Mouse (Mus musculus): ENCODE results near the gene Epn1. TPM values are rescaled to one million over a fixed set of nuclear protein-coding genes. Genes with fewer than 3 reads are reported as not detected.

Gene Epn1
- polyA plus RNA-seq, 1 experiment, result 151 TPM

- DNase-seq, result no peak
- H3K4me3 ChIP-seq (replicated peaks; ENCODE audit: extremely low read depth, low read depth, low read length), result no peak overlapping the region
- peaks cover 4% of the 10 kb centered on the region; the same call in 1 of the 2 replicates for H3K4me1 ChIP-seq (ENCODE audit: control insufficient read depth, insufficient read depth, low read length)
- WGBS, result 4% methylated on average over 55 of the region's 55 CpGs
- TF ChIP-seq CTCF (IDR thresholded peaks at IDR 0.05; ENCODE audit: insufficient read depth, low read length) (no peak), POLR2A (IDR thresholded peaks at IDR 0.05; ENCODE audit: borderline replicate concordance, extremely low read depth, low read depth, low read length) (no peak)
Measured at GRCm38 (mm10) chr7:5056651-5057263, 23.3 kb upstream of the Epn1 start.

- TF ChIP-seq CTCF (IDR thresholded peaks at IDR 0.05; ENCODE audit: insufficient read depth, low read length) (no peak), POLR2A (IDR thresholded peaks at IDR 0.05; ENCODE audit: borderline replicate concordance, extremely low read depth, low read depth, low read length) (no peak)
- Histone ChIP-seq H3K4me3 (replicated peaks; ENCODE audit: extremely low read depth, low read depth, low read length) (no peak overlapping the region), H3K4me1 (ENCODE audit: control insufficient read depth, insufficient read depth, low read length) (peaks cover 4% of the 10 kb centered on the region; the same call in 1 of the 2 replicates)
- no peak for DNase-seq
- 40% methylated on average over 8 of the region's 8 CpGs for WGBS
Measured at GRCm38 (mm10) chr7:5057381-5057780, 22.7 kb upstream of the Epn1 start.

DNA sequence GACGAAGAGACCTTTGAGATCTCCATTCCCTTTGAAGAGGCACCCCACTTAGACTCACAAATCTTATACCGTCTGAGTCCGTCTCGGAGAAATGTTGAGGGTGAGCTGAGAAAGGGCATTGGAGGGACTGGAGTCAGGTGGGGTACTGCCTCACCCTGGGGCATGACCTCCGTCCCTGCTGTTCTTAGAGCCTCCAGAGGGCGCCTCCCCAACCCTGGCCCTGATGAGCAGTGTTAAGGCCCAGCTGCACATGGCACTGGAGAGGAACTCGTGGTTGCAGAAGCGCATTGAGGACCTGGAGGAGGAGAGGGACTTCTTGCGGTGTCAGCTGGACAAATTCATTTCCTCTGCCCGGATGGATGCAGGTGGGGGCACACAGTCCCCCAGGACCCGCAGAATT, 22.2 kb upstream of the Epn1 start:
- no peak for DNase-seq
- WGBS, result 36% methylated on average over 11 of the region's 11 CpGs
- TF ChIP-seq CTCF (IDR thresholded peaks at IDR 0.05; ENCODE audit: insufficient read depth, low read length) (no peak), POLR2A (IDR thresholded peaks at IDR 0.05; ENCODE audit: borderline replicate concordance, extremely low read depth, low read depth, low read length) (no peak)
- H3K4me3 ChIP-seq (replicated peaks; ENCODE audit: extremely low read depth, low read depth, low read length), result no peak overlapping the region
- peaks cover 4% of the 10 kb centered on the region; the same call in 1 of the 2 replicates for H3K4me1 ChIP-seq (ENCODE audit: control insufficient read depth, insufficient read depth, low read length)

GRCm38 (mm10) chr7:5058631-5059030, 21.4 kb upstream of the Epn1 start:
- no peak for TF ChIP-seq POLR2A (IDR thresholded peaks at IDR 0.05; ENCODE audit: borderline replicate concordance, extremely low read depth, low read depth, low read length)
- no peak for TF ChIP-seq CTCF (IDR thresholded peaks at IDR 0.05; ENCODE audit: insufficient read depth, low read length)
- WGBS, result 97% methylated on average over 1 of the region's 1 CpGs
- Histone ChIP-seq H3K4me3 (replicated peaks; ENCODE audit: extremely low read depth, low read depth, low read length) (no peak overlapping the region), H3K4me1 (ENCODE audit: control insufficient read depth, insufficient read depth, low read length) (peaks cover 4% of the 10 kb centered on the region)
- no peak for DNase-seq

DNA sequence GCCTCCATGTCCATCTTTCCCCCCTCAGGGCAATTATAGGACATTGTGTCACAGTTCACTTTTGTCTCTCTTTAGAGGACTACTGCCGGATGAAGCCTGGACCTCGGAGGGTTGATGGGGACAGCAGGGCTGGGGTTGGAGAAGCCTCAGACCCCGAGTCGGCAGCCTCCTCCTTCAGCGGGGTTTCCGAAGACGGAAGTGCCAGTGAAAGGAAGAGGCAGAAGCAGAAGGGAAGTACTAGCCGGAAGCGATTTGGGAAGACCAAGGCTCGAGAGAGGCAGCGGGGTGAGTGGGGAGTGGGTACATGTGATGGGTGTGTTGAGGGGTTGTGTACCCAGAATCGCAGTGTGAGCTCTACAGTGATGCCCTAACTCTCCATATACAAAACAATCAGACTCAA, 20.6 kb upstream of the Epn1 start:
- Histone ChIP-seq H3K4me3 (replicated peaks; ENCODE audit: extremely low read depth, low read depth, low read length) (no peak overlapping the region), H3K4me1 (ENCODE audit: control insufficient read depth, insufficient read depth, low read length) (peaks cover 4% of the 10 kb centered on the region)
- DNase-seq, result no peak
- TF ChIP-seq POLR2A (IDR thresholded peaks at IDR 0.05; ENCODE audit: borderline replicate concordance, extremely low read depth, low read depth, low read length) (no peak), CTCF (IDR thresholded peaks at IDR 0.05; ENCODE audit: insufficient read depth, low read length) (no peak)
- 83% methylated on average over 12 of the region's 12 CpGs for WGBS

- DNase-seq, result peak; percentile 71
- WGBS, result 2% methylated on average over 27 of the region's 27 CpGs
- peak overlapping the region; percentile 29 for H3K4me3 ChIP-seq (replicated peaks; ENCODE audit: extremely low read depth, low read depth, low read length)
- H3K4me1 ChIP-seq (ENCODE audit: control insufficient read depth, insufficient read depth, low read length), result peaks cover 4% of the 10 kb centered on the region
- TF ChIP-seq POLR2A (IDR thresholded peaks at IDR 0.05; ENCODE audit: borderline replicate concordance, extremely low read depth, low read depth, low read length) (no peak), CTCF (IDR thresholded peaks at IDR 0.05; ENCODE audit: insufficient read depth, low read length) (peak; percentile 73)
Measured at GRCm38 (mm10) chr7:5060239-5060731, 19.8 kb upstream of the Epn1 start.

DNA sequence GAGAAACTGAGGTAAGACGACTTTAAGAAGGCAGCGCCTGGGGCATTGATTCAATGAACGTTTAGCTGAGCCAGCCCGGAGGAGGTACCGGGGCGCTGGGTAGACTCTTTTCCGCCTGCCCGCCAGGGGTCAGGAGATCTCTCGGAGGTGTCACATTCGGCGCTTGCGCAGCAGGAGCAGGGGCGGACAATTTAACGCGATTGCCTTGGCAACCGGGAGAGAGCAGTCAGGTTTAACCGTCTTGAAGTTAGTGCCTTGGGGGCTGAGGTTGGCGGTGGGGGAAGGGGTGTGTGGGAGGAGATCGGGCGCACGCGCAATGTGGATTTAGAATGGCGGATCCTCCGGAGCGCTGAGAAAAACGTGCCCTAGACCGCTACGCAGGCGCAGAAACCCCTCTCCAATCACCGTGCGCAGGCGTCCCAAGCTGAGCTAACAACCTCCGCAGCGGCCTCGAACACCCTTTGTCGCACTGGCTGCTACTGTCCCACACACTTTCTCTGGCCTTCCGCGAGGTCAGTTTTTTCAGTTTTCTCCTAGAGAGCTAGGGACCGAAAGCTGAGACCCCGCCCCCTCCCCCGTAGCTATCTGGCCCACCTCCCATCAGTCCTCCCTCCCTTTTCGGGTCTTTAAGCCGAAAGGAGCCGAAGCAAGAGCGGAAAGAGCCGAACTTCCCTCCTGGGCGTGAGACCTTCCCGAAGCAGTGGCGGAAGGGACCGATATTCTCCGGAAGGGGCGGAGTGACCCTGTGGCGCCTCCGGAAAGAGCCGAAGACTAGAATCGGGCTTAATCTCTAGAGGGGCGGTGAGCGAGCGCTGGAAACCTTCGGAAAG, 18.9 kb upstream of the Epn1 start:
- Histone ChIP-seq H3K4me1 (ENCODE audit: control insufficient read depth, insufficient read depth, low read length) (peaks cover 4% of the 10 kb centered on the region), H3K4me3 (replicated peaks; ENCODE audit: extremely low read depth, low read depth, low read length) (peak overlapping the region; percentile 95)
- WGBS, result under 1% methylated on average over 60 of the region's 60 CpGs
- DNase-seq, result peak; percentile 97
- peak; percentile 47; the same call in 1 of the 2 replicates for TF ChIP-seq POLR2A (IDR thresholded peaks at IDR 0.05; ENCODE audit: borderline replicate concordance, extremely low read depth, low read depth, low read length)
- peak; percentile 54 for TF ChIP-seq CTCF (IDR thresholded peaks at IDR 0.05; ENCODE audit: insufficient read depth, low read length)

- peak; percentile 92 for DNase-seq
- 1% methylated on average over 65 of the region's 65 CpGs for WGBS
- TF ChIP-seq POLR2A (IDR thresholded peaks at IDR 0.05; ENCODE audit: borderline replicate concordance, extremely low read depth, low read depth, low read length), result peak; percentile 77
- no peak for TF ChIP-seq CTCF (IDR thresholded peaks at IDR 0.05; ENCODE audit: insufficient read depth, low read length)
- peaks cover 4% of the 10 kb centered on the region for H3K4me1 ChIP-seq (ENCODE audit: control insufficient read depth, insufficient read depth, low read length)
- peak within 1 kb of the TSS; percentile 95 for H3K4me3 ChIP-seq (replicated peaks; ENCODE audit: extremely low read depth, low read depth, low read length)
Measured at GRCm38 (mm10) chr7:5061774-5062359, 18.2 kb upstream of the Epn1 start, which contains the start of gene U2af2. U2af2 (plus strand) TSS chr7:5062143.

GRCm38 (mm10) chr7:5062360-5063001, 17.6 kb upstream of the Epn1 start:
- under 1% methylated on average over 50 of the region's 51 CpGs for WGBS
- TF ChIP-seq CTCF (IDR thresholded peaks at IDR 0.05; ENCODE audit: insufficient read depth, low read length) (no peak), POLR2A (IDR thresholded peaks at IDR 0.05; ENCODE audit: borderline replicate concordance, extremely low read depth, low read depth, low read length) (no peak)
- Histone ChIP-seq H3K4me1 (ENCODE audit: control insufficient read depth, insufficient read depth, low read length) (peaks cover 4% of the 10 kb centered on the region), H3K4me3 (replicated peaks; ENCODE audit: extremely low read depth, low read depth, low read length) (peak overlapping the region; percentile 88)
- DNase-seq, result no peak

Data from lung, adult 2 months (tissue).